Mouse (Mus musculus): ENCODE measurements around the gene Fkbp5.
"Not testable (repeated sequence)": the region's sequence is repeated elsewhere in the genome, so short reads cannot be mapped to it uniquely, and the experiment has no call there.

The Fkbp5 gene

DNA sequence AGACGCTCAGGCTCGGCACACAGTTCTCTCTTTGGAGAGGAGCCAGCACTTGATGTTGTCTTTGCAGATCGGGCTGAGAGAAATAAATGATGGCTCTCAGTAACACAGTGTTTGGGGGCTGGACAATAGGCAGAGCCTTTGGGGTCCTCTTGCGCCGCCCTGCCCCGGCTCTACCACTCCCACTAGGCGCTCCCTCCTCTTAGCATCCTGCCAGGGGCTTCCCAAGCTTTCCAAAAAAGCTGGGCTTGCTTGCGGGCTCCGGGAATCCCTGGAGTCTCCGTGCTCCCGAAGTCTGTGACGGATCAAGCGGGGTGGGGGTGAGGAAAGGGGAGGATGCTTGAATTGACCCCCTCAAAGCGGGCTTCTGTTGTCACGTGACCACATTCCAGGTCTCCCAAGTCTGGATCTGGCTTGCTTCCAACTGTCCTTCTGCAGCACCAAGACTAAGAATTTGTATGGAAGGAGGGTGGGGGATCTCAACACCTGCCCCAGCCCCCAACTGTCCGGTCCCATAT lies at the start of gene Fkbp5:
Gene Fkbp5 (minus strand): TSS at position 87 of the 515 bp plus-strand sequence.
- peak; percentile 32 for DNase-seq (ENCODE audit: low read depth)

DNA sequence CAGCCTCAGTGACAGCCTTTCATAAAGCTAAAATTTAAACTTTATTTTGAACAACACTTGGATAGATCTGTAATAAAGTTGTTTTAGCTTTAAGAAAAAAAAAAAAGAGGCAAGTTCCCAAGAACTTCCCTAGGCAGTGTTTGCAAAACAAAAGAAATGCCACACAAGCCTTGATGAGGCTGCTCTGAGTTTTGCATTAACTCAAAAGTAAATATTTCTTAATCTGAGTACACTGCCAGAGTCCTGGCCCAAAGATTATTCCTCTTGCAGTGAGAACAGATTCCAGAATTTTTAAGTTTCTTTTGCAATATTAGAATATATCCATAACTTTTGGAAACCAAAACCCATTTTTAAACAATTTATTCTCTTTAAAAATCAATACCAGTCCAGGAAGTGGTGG lies 47.9 kb upstream of the Fkbp5 start:
- DNase-seq (ENCODE audit: low read depth) = no peak

DNA sequence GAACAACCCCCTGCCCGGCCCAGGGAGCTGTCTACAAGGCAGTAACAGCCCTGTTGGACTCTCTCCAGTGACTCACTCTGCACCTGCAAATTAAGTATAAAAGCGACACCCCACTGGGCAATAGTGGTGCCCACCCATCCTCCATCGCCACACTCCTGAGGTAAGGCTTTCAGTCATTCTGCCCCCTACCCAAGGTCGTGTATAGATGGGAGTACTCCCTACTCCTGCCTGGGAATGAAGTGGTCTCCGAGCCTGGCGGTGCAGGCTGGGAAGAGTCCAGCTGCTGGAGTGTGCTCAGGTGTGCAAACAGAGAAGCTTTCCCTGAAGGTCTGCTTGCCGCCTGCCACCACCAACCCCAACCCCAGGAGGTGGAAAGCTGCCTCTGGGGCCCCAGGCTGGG lies 44.3 kb upstream of the Fkbp5 start:
- DNase-seq (ENCODE audit: low read depth) = peak; percentile 21

DNA sequence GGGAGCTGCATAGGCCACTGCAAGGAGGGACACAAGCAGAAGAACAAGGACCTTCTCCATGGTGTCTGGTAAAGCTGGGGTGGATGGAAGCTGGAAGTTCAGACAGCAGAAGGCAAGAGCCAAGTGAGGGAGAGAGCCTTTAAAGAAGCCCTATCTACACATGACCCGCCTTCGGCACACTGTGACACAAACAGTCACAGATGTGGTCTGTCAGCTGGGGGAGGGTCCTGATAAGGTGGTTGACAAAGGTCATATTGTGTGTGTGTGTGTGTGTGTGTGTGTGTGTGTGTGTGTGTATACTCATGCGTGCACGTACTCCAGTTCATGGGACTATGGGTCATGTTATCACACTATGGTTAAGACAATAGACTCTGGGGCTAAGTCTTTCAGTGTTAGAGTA lies 43.3 kb upstream of the Fkbp5 start, which contains the start of gene Clps:
Gene Clps (minus strand): TSS at position 169 of the 400 bp plus-strand sequence.
- no peak for DNase-seq (ENCODE audit: low read depth)

DNA sequence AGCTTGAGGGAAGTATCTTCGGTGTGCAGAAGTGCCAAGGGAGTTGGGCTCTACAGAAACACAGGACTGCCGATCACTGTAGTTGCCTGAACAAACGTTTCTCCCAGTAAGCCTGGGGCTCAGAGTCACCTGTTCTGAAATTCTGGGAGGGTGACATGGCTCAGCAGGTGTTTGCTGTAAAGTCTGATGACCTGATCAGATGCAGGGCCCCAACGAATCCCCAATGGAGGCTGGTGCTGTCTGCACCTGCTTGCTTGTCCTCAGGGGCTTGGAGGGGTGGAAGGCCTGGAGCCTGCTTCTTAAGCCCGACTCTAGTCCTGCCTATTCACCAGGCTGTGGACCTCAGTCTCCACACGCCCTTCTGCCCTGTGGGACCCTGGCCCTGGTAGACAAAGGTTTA lies 40.4 kb upstream of the Fkbp5 start:
- no peak for DNase-seq (ENCODE audit: low read depth)

DNA sequence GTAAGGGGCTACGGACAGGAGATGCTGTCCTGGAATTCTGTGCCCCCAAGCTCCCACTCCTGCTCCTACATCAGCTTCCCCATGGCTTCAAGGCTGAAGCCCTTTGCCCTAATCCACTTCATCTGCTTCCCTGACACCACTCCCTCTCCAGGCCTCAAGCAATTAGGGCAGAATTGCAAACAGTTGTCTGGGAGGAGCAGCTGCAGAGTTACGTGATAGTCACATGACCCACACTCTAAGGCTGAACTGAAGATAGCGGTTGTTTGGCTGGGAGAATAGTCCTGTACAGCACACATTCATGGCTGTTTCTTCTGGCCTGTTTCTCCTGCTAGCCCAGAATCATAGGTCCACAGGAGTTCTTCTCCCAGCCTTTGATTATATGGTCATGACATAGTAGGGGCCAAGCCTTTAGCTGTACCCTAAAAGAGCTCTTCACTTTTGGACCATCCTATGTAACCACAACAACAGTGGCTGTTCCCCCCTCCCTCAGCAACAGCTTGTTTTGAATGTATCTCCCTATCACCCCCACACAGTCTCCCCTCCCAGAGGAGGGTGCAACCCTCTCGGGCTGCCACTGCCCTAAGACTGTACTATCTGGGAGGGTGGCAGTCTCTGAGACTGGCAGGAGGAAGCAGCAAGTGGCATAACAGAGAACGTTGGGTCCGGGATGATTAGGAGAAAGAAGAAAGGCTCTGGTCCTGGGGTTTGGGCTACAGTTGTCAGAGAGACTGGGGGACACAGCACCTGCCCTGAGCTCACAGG lies 39.5 kb upstream of the Fkbp5 start:
- peak; percentile 79 for DNase-seq (ENCODE audit: low read depth)

DNA sequence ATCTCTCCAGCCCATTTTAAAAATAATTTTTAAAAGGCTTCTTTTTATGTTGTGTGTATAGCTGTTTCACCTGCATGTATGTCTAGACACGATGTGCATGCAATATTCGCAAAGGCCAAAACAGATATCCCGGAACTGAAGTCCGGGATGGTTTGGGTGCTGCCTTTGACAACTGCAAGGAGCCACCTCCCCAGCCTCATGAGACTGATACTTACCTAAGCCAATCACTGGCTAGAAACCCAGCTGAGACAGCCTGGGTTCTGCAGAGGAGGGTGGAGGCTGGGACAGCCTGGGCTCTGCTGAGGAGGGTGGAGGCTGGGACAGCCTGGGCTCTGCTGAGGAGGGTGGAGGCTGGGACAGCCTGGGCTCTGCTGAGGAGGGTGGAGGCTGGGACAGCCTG lies 36.7 kb upstream of the Fkbp5 start:
- not testable (repeated sequence) for DNase-seq (ENCODE audit: low read depth)

DNA sequence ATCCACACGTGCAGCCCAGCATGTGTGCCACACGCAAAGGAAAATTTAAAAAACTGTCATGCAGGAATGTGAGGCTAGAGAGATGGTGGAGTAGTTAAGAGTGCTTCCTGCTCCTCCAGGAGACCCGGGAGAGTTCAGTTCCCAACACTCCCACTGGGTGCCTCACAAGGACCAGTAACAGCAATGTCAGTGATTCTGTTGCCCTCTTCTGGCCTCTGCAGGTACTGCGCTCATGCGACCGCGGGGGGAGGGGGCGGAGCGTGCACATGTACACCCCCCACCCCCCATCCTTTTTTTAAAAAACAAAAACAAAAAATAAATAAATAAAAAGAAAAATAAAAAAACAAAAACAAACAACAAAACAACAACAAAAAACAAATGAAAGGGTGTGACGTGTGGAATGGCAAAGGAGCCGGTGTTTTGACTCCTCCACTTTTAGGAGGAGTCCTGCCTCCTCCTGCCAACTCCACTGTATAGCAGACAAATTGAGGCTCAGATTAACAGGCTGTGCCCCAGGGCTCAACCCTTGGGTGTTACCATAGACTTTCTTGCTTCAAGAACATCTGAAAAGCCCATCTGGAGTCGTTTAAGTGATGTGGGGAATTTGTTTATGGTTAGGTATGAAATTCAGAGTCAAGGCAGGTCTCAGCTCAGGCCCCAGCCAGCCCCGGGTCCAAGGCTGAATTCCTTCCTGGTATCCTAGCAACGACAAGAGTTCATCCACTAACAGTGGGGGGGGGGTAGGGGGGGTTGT lies 35.9 kb upstream of the Fkbp5 start:
- DNase-seq (ENCODE audit: low read depth) = peak; percentile 92

DNA sequence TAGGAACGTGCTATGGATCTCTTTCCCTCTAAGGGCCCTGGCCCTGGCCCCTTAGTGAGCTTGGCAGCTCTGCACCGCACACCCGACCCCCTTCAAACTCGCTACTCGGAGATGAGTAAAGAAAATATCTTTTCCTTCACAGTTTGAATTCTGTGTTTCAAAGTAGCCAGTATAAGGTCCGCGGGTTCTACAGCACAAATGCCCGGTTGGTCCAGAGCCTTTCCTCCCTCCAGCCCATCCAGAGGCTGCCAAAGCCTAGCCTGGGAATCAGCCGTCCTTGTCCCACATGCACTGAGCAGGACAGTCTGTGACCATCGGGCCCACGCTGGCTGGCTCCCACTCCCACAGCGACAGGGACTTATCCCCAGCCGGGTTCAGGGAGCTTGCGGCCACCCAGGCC lies 31.8 kb upstream of the Fkbp5 start, which contains the start of gene Clpsl2:
Gene Clpsl2 (plus strand): TSS at position 301 of the 400 bp plus-strand sequence.
- DNase-seq (ENCODE audit: low read depth) = no peak

DNA sequence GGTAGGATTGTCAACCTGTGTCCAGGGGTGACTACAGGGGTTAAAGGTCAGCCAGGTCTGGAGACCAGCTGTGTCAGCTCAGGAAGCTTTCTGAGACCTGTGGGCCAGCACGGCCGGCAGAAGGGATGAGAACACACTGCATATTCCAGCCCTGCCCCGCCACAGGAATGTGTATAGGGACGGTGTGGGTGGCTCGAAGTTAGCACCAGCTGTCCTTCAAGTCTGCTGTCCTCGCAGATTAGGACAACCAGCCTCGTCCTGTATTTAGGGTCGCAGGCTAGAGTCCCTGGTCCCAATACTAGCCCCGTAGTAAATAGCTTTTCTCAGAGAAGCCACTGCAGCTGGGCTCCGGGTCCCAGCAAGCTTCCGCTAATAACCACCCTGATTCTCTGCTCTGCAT lies 31.2 kb upstream of the Fkbp5 start:
- no peak for DNase-seq (ENCODE audit: low read depth)

DNA sequence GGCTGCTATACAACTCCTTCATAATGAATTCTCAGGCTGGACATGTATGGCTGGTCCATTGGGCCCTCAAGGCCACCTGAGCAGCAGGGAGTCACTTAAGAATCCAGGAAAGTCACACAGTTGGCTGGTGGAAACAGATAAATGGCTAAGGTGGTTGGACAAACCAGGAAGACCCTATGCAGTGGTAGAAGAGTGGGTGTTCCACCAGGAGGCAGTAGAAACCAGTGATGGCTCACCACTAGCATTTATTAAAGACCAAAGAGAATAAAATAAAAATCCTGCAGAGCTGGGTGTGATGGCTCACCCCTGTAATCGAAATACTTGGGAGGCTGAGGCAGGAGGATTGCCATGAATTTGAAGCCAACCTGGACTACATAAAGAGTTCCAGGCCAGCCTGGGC lies 29.6 kb upstream of the Fkbp5 start:
- no peak for DNase-seq (ENCODE audit: low read depth)

DNA sequence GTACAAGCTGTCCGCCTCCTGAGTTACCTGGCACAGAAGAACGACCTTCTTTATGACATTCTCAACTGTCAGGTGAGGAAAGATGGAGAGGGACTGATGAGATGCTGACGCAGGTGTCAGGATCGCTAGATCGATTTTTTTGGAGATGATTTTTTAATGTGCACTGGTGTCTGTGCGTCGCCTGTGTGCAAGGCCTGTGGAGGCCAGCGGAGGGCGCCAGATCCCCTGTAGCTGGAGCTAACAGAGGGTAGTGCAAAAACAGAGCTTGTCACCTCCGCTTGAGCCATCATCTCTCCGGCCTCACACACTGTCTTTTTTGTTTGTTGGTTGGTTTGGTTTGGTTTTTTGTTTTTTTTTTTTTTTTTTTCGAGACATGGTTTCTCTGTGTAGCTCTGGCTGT lies 20.6 kb upstream of the Fkbp5 start:
- no peak for DNase-seq (ENCODE audit: low read depth)

DNA sequence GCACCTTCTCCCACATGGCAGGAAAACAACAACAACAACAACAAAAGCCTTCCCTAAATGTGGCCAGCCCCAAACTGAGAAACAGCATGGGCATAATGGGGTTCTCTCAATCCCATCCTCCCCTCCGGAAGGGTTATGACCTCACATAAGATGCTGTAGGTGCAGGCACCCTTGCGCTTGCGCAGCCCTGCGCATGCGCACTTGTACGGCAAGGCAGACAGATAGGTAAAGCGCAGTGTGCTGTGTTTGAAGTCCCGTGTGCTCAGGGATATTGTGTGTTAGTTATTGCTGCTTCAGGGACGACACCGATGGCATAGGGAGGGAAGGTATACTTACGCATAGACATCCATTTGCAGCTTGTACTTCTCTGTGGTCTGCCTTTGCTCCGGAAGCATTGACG lies 16.0 kb upstream of the Fkbp5 start:
- no peak for DNase-seq (ENCODE audit: low read depth)

DNA sequence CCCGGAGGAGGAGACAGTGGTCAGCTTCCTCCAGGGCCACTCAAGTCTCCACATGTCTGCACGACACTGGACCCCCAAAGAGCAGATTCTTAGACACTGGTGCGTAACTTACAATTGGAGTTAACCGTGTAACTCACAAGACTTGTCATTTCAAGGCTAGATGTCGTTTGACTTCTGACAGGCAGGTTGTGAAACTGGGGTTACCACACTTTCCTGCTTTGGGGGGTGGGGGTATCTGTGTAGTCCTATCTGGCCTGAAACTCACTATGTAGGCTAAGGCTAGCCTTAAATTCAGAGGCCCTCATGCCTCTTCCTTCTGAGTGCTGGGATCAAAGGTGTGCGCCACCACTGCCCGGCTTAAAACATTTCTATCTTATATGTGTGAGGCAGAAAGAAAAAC lies 15.2 kb upstream of the Fkbp5 start:
- no peak for DNase-seq (ENCODE audit: low read depth)

DNA sequence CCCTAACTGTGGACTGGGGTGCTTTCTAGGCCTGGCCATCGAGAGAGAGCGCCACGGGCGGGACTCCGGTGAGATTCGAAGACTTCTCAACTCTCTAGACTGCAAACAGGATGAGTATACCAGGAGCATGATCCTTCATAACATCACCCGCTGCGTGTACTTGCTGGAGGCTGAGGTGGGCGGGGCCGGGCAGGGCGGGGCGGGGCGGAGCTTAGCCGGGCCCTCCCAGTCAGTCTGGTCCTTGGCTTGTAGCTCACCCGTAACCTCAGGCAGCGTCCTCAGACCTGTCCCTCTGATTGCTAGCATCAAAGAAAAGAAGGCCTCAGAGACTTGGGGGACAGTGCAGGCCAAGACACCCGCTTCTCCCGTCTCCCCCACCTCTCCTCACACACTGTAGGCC lies 14.6 kb upstream of the Fkbp5 start:
- DNase-seq (ENCODE audit: low read depth) = no peak

DNA sequence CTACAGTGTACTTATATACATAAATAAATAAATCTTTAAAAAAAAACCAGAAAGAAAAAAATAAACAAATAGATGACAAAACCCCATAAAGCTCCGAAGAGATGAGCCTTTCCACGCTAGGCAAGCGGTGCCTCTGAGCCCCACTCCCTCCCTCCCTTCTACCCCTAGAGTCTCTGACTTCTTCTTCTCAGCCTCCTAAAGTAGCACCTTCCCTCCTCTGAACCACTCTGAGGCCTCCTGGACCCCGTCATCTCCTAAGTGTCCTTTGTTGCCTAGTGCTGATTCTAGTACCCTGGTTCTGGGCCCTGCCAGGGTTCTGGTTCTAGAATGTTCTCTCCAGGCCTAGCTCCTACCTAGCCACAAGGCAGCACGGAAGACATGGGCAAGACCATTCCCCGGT lies 13.2 kb upstream of the Fkbp5 start, which contains the start of gene Armc12:
Gene Armc12 (plus strand): TSS at position 301 of the 400 bp plus-strand sequence.
- DNase-seq (ENCODE audit: low read depth) = no peak

DNA sequence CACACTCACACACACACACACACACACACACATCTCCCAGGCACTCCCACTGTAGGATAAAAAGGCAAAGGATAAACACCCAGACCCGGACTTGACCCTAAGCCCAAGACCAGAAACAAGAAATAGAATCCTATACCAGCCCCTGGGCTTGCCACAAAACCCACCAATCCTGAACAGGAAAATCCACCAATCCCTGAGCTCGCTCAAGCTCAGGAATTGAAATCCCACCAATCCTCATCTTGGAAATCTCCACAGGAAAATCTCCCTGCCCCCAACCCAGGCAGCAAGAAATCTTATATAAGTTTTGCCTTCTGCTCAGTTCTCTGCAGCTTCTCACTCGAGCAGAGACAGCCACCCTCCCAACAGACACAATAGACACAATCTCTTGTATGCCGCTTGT lies 11.8 kb upstream of the Fkbp5 start:
- DNase-seq (ENCODE audit: low read depth) = peak; percentile 29

DNA sequence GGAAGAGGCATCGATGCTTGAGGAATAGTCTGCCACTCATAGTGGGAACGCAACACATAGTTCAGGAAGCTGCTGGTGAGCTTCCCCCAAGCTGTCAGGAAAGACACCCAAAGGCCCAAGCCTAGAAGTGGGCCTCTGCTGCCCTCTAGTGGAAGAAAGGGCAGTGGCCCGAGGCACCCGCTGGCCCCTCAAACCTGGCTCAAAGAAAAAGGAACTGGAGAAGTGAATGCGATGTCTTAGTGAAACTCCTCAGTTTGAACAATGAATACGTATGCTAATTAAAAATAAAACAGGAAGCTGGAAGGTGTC lies 10.7 kb upstream of the Fkbp5 start:
- DNase-seq (ENCODE audit: low read depth) = peak; percentile 96

DNA sequence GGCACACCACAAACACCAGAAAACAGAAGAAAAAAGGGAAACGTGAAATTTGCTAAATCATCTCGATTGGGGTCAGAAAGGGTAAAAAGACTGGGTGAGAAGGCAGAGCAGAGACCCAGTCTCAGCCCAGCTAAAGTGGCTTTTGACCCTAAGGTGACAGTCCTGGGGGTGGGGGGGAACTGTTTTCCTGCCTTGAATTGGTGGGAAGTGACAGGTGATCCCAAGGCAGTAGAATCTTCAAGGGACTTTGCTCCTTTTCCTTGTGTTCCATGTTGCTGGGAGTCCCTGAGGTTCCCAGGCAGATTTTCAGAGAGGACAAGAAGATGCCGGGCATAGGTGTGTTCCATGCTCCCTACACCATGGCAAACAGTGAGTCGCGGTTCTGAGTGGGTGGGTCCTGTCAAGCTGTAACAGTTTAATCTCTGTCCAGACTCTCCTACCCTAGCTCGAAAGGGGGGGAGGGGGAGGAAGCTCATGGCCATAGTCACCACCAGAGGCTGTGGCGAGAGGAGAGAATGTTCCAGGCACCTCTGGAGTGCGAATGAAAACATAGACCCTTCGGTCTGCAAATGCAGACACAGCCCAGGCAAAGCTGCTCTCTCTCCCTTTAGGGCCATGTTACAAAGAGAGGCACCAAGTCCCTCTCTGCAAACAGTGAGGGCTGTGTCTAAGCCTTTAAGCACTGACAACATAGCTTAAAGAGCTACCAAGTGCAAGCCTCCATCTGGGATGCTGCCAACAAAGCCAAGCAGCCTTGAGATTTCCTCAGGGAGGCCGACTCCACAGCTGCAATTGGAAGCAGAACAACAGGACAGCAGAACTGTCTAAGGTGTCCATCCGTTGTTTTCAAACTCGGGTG lies 10.1 kb upstream of the Fkbp5 start:
- no peak for DNase-seq (ENCODE audit: low read depth)

DNA sequence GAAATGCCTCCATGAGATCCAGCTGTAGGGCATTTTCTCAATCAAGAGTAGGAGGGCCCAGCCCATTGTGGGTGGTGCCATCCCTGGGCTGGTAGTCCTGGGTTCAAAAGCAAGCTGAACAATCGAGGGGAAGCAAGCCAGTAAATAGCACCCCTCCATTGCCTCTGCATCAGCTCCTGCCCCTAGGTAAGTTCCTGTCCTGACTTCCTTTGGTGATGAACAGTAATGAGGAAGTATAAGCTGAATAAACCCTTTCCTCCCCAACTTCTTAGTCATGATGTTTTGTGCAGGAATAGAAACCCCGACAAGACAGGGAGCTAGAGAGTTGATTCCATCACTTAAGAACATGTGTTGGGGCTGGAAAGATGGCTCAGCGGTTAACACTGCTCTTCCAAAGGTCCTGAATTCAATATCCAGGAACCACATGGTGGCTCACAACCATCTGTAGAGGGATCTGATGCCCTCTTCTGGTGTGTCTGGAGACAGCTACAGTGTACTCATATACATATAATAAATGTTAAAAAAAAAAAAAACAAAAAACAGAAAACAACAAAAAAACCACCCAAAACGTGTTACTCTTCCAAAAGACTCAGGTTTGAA lies 7.6 kb upstream of the Fkbp5 start:
- DNase-seq (ENCODE audit: low read depth) = peak; percentile 27

DNA sequence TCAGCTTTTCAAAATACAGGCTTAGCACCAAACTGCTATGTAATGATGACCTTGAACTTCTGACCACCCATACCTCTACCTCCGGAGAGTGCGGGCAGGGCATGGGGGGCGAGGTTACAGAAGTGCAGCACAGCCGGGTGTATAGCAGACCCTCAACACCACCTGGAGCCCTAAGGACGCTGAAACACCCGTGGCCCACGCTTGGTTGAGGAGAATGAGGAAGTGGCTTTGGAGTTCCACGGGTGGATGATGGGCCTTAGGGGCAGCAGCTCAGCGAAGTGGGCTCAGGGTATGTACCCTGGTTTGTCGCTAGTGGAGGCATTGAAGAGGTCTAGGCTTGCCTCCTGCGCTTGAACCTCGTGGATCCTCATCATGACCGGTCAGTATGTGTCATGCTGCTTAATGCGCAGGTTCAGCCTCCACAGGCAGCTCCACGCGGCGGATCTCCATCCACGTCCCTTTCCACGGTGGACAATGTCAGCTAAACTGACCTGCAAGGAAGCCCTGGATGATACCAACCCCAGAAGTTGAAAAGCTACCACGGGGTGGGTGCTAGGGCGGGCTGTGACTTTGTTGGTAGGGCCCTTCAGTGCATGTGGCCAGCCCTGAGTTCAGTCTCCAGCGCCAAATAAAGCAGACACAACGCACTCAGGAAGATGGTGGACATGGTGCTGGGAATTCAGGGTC lies 6.8 kb upstream of the Fkbp5 start:
- no peak for DNase-seq (ENCODE audit: low read depth)

Measured in NIH3T3 (cell line).